Mouse (Mus musculus): ENCODE data around the gene Riok2. TPM values are rescaled to one million over a fixed set of nuclear protein-coding genes. Genes with fewer than 3 reads are reported as not detected.
"Not testable (repeated sequence)": the region's sequence is repeated elsewhere in the genome, so short reads cannot be mapped to it uniquely, and the experiment has no call there.

The Riok2 gene
- total RNA-seq (2021), result 10 to 100 TPM; 18.5 to 18.7 TPM

- intact Hi-C loops (cut with DNase I), result loop anchor here (2.0 to 10.0 kb wide), 5 partner anchors 79 to 461 kb away; no protein-coding TSS in a partner anchor
- peak; percentile 98 to 99 for DNase-seq
Observed at GRCm38 (mm10) chr17:17373918-17374910, at the start of gene Riok2. Gene Riok2, plus strand, starts transcription at chr17:17374309.

DNA sequence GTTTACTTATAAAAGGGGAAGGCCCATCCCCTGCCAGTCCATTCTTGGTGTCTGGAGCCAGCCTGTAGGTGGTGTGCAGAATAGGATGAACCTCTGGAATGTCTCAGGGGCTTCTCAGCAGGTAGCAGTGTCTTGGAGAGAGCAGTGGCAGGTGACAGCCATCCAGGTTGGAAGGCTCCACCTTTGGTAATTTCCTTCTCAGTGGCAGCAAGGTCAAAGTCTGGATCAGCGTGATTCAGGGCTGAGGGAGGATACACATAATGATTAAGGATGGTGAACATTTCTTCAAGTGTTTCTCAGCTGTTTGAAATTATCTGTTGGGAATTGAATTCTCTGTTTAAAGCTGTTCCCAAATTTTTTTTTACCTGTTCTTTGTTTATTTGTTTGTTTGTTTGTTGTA lies 48.1 kb upstream of the Riok2 start:
- intact Hi-C loops (cut with DNase I), result not testable (repeated sequence)

GRCm38 (mm10) chr17:17326636-17327035 lies 47.5 kb upstream of the Riok2 start:
- intact Hi-C loops (cut with DNase I), result no loop called here
- DNase-seq, result no peak

More for the DNA sequence above, 48.1 kb upstream of the Riok2 start:
- not testable (repeated sequence) for DNase-seq

DNA sequence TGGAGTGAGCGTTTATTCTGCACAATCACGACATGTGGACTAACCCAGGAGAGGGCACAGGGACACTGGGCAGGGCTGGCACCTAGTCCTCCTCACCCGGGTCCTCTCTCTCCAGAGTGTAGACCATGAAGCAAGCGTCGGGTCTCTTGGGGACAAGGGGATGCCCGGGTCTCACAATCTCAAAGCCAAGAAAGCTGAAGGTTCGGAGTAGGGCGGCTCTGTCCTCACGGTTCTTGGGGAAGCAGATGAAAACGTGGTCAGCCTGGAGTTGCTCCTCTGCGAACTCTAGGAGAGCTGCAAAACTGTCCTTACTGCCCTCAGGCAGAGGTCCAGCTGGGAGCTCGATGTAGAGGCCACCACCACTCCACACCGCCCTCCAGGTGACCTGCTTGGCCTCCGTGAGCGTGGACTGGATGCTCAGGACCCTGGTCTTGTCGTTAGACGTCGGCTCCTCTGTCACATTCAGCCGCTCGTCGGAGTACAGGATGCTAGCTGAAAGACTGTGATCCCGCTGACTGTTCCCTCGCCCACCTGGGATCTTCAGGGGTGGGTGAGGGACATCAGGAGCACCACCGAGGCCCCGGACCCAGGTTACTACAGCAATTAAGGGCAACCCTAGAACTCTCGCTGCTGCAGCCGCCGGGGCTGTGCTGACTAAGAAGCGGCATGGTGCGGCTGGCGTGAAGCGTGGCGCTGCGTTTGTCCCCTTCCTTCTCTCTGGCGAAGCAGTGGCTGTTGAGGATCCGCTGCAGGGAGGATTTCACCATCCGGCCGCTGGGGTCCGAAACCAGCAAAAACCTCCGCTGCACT lies 28.5 kb upstream of the Riok2 start:
- peak in 1 of 2 experiments; percentile 1 for DNase-seq
- intact Hi-C loops (cut with DNase I), result not testable (repeated sequence)

DNA sequence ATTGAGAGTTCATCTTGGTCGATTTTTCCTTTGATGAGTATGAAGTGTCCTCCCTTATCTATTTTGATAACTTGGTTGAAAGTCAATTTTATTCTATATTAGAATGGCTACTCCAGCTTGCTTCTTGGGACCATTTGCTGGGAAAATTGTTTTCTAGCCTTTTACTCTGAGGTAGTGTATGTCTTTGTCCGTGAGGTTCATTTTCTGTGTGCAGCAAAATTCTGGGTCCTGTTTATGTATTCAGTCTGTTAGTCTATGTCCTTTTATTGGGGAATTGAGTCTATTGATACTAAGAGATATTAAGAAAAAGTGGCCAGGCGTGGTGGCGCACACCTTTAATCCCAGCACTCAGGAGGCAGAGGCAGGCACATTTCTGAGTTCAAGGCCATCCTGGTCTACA lies 27.8 kb upstream of the Riok2 start:
- intact Hi-C loops (cut with DNase I); DNase-seq: not testable (repeated sequence)

DNA sequence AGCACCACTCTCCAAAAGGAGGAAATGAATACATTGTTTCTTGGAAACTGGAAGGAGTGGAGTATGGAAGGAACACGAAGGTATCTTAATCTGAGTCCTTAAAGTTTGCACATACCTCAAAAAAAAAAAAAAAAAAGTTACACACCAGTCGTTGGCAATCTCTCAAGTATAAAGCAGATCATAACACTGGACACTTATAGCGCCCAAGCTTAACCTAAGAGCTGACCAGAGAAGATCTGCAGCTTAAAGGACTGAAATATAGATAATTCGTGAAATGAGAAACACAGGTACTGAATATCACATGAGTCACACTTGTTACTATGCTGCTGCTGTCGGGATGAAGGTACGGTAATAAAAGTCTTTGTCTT lies 575 bp upstream of the Riok2 start:
- DNase-seq, result no peak
- intact Hi-C loops (cut with DNase I), result loop anchor here (2.0 to 10.0 kb wide), 5 partner anchors 79 to 461 kb away; no protein-coding TSS in a partner anchor

- intact Hi-C loops (cut with DNase I), result loop anchor here (10.0 kb wide), 2 partner anchors 371 to 459 kb away; no protein-coding TSS in a partner anchor
- no peak for DNase-seq
Observed at GRCm38 (mm10) chr17:17375581-17375980, 1.5 kb downstream of the Riok2 start.

DNA sequence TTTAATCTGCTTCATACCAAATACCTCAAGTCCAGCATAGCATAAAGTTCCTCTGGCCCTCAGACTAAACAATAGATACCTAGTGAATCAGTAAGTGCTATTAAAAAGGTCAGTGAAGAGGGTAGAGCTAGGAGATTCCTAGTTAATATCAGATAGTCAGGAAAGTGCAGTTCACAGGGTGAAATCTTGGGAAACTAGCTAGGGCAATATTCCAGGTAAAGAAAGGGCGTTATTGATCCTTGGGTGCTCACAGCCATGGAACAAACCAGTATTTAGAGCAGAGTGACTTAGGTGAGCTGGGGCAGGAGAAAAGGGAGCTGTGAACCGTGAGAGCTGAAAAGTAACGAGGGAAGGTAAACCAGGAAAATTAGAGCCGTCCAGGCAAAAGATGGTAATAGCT lies 9.6 kb downstream of the Riok2 start:
- intact Hi-C loops (cut with DNase I), result no loop called here
- DNase-seq, result no peak

DNA sequence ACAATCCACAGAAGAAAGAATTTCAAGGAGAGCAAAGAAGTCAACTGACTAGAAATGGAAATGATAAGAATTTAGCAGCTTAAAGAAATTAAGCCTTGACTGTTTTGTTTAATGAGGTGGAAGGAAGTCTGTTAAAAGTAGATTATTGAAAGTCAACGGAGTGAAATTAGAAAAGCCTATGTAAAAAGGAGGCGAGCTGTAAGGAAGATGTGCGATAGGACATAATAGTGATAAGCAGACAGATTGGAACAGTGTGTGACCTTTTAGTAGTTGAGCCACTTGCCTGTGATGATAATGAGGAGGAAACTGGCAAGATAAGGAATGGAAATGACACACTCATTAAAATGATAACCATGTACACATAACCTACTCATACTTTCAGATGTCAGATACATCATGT lies 10.4 kb downstream of the Riok2 start:
- intact Hi-C loops (cut with DNase I), result no loop called here
- DNase-seq, result no peak

DNA sequence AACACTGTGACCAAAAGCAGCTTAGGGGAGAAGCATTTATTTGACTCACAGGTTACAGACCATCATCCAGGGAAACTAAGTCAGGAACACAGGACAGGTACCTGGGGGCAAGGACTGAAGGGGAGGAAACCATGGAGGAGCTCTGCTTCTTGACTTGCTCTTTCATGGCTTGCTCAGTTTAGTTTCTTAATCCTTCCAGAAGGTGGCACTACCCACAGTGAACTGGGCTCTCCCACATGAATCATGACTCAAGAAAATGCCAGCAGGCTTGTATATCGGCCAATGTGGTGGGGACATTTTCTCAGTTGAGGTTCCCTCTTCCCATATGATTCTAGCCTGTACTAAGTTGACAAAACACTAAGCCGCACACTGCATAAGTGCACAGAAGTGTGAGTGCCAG lies 12.0 kb downstream of the Riok2 start:
- DNase-seq, result no peak
- intact Hi-C loops (cut with DNase I), result loop anchor here (5.0 kb wide), 1 partner anchor 434 kb away; no protein-coding TSS in a partner anchor

DNA sequence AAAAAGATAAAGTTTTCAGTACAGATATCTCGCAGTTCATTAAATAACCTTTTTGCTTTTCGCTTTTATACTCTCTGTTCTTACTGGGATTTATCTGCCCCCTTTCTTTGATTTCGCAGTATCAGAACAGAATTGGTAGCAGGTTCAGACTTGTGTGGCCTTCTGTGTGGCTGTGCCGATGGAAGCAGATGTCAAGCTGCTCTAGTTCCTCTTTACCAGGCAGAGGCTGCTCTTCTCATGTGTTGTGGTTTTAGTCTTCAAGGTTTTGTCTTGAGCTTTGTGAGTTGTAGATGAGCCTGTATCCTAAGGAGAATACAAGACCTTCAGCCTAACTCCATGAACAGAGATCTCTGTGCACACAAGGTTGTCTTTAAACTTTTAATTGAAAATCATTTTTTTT lies 17.7 kb downstream of the Riok2 start:
- no peak for DNase-seq
- intact Hi-C loops (cut with DNase I), result loop anchor here (10.0 kb wide), 1 partner anchor 173 kb away; no protein-coding TSS in a partner anchor

DNA sequence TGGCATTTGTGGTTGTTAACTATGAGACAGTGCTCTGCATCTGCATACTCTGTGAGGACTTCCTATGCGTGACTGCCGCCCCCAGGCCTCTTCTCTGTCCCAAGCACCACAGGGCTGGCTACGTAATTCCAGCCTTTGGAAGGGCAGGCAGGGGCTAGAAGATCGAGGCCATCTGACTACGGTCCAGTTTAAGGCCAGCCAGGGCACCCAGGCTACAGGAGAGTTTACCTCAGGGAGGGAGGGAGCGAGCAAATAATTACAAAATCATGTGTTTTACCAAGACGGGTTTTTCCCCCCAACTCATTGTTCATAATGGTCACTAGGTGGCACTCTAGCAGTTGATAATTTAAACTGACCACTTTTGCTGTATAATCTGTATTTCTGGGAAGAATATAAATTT lies 18.8 kb downstream of the Riok2 start:
- peak in 1 of 2 experiments; percentile 12 for DNase-seq
- intact Hi-C loops (cut with DNase I), result loop anchor here (10.0 kb wide), 1 partner anchor 172 kb away; no protein-coding TSS in a partner anchor

GRCm38 (mm10) chr17:17393300-17393699 lies 19.2 kb downstream of the Riok2 start:
- no peak for DNase-seq
- intact Hi-C loops (cut with DNase I), result loop anchor here (10.0 kb wide), 1 partner anchor 172 kb away; no protein-coding TSS in a partner anchor

DNA sequence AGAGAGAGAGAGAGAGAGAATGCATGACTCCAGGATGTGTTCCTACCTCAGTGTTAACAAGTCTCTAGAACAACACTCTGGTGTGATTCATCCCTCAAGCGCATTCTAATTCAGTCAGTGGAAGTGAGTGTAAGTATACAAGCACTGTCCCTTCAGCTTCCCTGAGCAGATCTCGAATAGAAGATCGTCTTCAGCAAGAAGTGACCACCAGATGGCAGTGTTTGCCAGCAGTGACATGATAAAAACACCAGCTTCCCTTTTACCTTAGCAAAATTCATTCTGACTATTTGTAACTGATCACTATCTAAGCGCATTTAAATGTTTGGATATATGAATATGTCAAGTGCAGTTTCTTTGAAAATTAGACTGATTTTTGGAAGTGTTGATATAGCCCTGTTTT lies 20.2 kb downstream of the Riok2 start:
- DNase-seq, result peak; percentile 74 to 84
- intact Hi-C loops (cut with DNase I), result loop anchor here (1.0 to 10.0 kb wide), 3 partner anchors 170 to 354 kb away; no protein-coding TSS in a partner anchor

DNA sequence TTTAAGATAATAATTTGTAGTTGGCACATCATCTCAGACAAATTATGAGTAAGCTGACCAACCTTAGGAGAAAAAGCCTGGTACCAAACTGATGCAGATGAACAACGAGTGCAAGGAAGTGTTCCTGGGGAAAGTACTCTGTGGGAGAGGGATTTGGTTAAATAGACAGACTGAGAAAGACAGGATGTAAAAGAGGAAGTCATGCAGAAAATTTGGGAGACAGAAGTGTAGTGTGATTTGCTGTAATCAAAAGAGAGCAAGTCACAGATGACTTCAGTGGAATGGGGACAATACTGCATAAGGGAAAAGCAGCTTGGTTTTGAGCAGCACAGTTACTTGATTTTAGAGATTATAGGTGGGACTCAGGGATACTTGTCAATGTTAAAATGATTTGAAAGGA lies 22.8 kb downstream of the Riok2 start:
- no peak for DNase-seq
- intact Hi-C loops (cut with DNase I), result loop anchor here (10.0 kb wide), 1 partner anchor 168 kb away; no protein-coding TSS in a partner anchor

- intact Hi-C loops (cut with DNase I), result loop anchor here (10.0 kb wide), 1 partner anchor 166 kb away; no protein-coding TSS in a partner anchor
- DNase-seq, result no peak
Observed at GRCm38 (mm10) chr17:17398664-17399063, 24.6 kb downstream of the Riok2 start.

DNA sequence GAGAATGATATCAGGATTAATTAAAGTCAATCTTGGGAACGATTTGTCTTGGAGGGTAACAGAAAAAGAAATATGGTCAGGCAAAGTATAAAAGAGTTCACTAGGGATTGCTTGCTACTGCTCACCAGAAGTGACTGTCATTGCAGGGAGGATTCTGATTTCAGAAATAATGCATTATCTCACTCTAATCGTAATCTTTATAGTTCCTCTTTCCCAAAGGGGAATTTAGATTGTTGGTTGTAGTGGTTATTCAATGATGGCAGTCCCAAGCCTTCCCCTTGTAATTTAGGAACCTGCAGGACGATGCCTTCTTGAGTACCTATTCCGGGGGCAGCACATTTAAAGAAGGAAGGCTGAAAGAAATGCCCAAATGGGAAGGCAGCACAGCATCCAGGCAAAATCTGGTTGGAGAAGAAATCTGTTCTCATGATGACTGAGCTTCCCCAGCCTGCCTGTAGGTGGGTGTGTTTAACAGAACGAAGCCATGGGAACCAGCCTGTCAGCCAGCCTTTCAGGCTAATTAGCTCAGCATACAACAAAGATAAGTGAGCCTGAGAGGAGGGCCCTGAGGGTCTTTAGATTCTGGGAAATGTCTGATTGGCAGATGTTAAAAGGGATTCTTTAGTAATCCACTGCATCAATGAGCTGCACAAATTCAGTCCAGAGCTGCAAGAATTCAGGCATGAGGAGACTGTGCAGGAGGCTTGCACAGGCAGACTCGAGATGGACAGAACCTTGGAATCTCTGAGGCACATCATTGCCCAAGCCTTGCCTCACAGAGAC lies 28.3 kb downstream of the Riok2 start, which contains the start of gene Lix1:
Gene Lix1, plus strand, starts transcription at position 451 of the 783 bp plus-strand sequence.
- intact Hi-C loops (cut with DNase I), result loop anchor here (5.0 kb wide), 1 partner anchor 120 kb away; no protein-coding TSS in a partner anchor
- peak; percentile 39 to 59 for DNase-seq

DNA sequence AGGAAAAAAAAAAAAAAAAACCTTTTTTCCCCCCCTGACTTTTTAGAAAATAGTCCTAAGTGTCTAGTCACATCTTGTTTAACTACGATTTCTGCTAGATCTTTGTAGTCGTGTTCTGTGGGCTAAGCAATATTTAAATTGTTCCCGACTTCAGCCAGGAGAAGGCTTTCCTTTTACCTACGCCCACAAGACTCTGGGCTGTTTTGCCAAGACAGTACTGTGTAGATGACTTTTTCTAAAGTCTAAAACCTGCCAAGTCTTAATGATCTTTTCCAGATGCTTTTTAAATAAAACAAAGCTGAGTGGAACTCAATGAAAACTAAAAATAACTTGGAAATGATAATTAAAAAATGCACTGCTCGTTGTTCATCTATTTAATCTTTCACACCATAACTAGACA lies 28.9 kb downstream of the Riok2 start:
- intact Hi-C loops (cut with DNase I), result loop anchor here (5.0 kb wide), 1 partner anchor 119 kb away; no protein-coding TSS in a partner anchor

DNA sequence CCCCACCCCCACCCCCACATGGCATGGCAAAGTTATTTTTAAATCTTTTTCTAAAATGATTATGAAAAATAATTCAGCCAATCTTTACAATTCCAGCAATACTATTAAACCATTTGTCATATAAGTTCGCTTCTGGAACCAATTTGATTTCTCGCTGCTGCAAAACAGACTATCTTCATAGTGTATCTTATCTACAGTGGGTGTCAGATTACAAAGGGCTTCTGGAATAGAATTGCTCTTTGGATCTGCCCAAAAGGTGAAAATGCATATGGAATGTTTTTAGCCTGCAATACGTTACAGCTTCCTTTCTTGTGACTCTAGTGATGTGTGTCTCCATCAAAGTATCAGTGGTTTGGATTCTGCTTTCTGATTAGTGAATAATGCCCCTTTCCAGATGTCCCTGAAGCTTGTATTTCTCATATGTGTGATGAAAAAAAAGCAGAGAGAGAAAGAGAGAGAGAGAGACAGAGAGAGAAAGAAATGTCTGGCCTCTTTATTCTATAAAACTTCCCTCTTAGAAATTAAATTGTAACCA lies 29.5 kb downstream of the Riok2 start:
- no peak for DNase-seq
- intact Hi-C loops (cut with DNase I), result loop anchor here (5.0 kb wide), 1 partner anchor 119 kb away; no protein-coding TSS in a partner anchor

More for the DNA sequence above, 28.9 kb downstream of the Riok2 start:
- no peak for DNase-seq

All from heart, postnatal 10 days (tissue).